Mouse (Mus musculus): ENCODE measurements around the gene Pfkp.

DNA sequence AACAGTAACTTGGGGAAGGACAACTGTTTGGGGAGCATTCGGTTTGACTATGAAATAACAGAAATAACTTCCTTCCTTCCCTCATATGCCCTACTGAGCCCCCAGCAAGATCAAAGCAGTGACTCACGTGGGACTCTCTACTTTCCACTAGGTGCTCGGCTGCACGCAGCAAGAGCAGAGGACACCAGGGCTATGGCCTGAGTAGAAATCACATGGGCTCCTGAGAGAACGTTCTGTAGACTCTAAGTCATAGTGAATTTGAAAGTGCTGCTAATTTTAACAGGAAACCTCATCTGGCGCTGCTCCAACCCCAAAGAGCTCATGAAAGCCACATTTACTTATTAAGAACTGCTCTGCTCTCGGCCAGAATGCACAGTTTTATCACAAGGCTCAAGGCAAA, 15.1 kb downstream of the Pfkp start:
- TF ChIP-seq CTCF (IDR thresholded peaks at IDR 0.05; ENCODE audit: extremely low read depth, insufficient read depth, insufficient read length, insufficient replicate concordance): no peak
- no peak for TF ChIP-seq POLR2A (IDR thresholded peaks at IDR 0.05; ENCODE audit: low read depth, low read length)

All from spleen, adult 2 months (tissue).